Mouse (Mus musculus): ENCODE measurements at regions not wholly inside any gene's neighbourhood (a gene's known extent, or its start where the extent isn't known, plus 50 kb on each side); places are given as distances from the start of the nearest gene placed in this dataset.
"Not testable (repeated sequence)": the region's sequence is repeated elsewhere in the genome, so short reads cannot be mapped to it uniquely, and the experiment has no call there.

- Histone ChIP-seq H3K9ac (replicated peaks; ENCODE audit: low read length, poor library complexity, severe bottlenecking) (no peak overlapping the region), H3K36me3 (ENCODE audit: insufficient read depth, low read length) (no peaks in the 10 kb centered on the region), H3K27me3 (ENCODE audit: insufficient read depth, low read length) (no peaks in the 10 kb centered on the region), H3K4me1 (ENCODE audit: insufficient read depth, low read length) (no peaks in the 10 kb centered on the region), H3K9me3 (ENCODE audit: low read length) (no peaks in the 10 kb centered on the region), H3K4me3 (ENCODE audit: low read depth, low read length) (no peak overlapping the region), H3K27ac (ENCODE audit: low read depth, low read length) (no peak overlapping the region), H3K4me2 (ENCODE audit: low read depth, low read length, poor library complexity, severe bottlenecking) (no peak overlapping the region)
- DNase-seq (ENCODE audit: low spot score) (no peak), ATAC-seq (ENCODE audit: low FRiP score) (no peak)
- no peak for TF ChIP-seq CTCF (IDR thresholded peaks at IDR 0.05)
Observed at GRCm38 (mm10) chr12:51143840-51144239, 204.0 kb upstream of the G2e3 start.

- Histone ChIP-seq H3K36me3 (ENCODE audit: insufficient read depth, low read length) (no peaks in the 10 kb centered on the region), H3K9me3 (ENCODE audit: low read length) (no peaks in the 10 kb centered on the region), H3K9ac (replicated peaks; ENCODE audit: low read length, poor library complexity, severe bottlenecking) (no peak overlapping the region), H3K27ac (ENCODE audit: low read depth, low read length) (no peak overlapping the region), H3K4me2 (ENCODE audit: low read depth, low read length, poor library complexity, severe bottlenecking) (no peak overlapping the region), H3K4me3 (ENCODE audit: low read depth, low read length) (no peak overlapping the region), H3K27me3 (ENCODE audit: insufficient read depth, low read length) (no peaks in the 10 kb centered on the region), H3K4me1 (ENCODE audit: insufficient read depth, low read length) (no peaks in the 10 kb centered on the region)
- DNase-seq (ENCODE audit: low spot score) (no peak), ATAC-seq (ENCODE audit: low FRiP score) (no peak)
- 43% methylated on average over 3 of the region's 3 CpGs for WGBS
- TF ChIP-seq CTCF (IDR thresholded peaks at IDR 0.05): no peak
Observed at GRCm38 (mm10) chr12:51143196-51143595, 204.7 kb upstream of the G2e3 start.

- 85% methylated on average over 5 of the region's 5 CpGs for WGBS
- not testable (repeated sequence) for DNase-seq (ENCODE audit: low spot score)
Observed at GRCm38 (mm10) chr12:51133676-51134075, 214.2 kb upstream of the G2e3 start.

GRCm38 (mm10) chr12:51128274-51128673 lies 219.6 kb upstream of the G2e3 start:
- DNase-seq (ENCODE audit: low spot score): no peak
- H3K9me3 ChIP-seq (ENCODE audit: low read length): no peaks in the 10 kb centered on the region
- no peaks in the 10 kb centered on the region for H3K27me3 ChIP-seq (ENCODE audit: insufficient read depth, low read length)
- no peaks in the 10 kb centered on the region for H3K36me3 ChIP-seq (ENCODE audit: insufficient read depth, low read length)
- ATAC-seq (ENCODE audit: low FRiP score): no peak
- no peak overlapping the region for H3K4me2 ChIP-seq (ENCODE audit: low read depth, low read length, poor library complexity, severe bottlenecking)
- H3K4me3 ChIP-seq (ENCODE audit: low read depth, low read length): no peak overlapping the region
- TF ChIP-seq CTCF (IDR thresholded peaks at IDR 0.05): no peak
- no peak overlapping the region for H3K27ac ChIP-seq (ENCODE audit: low read depth, low read length)
- H3K9ac ChIP-seq (replicated peaks; ENCODE audit: low read length, poor library complexity, severe bottlenecking): no peak overlapping the region
- no peaks in the 10 kb centered on the region for H3K4me1 ChIP-seq (ENCODE audit: insufficient read depth, low read length)

More at GRCm38 (mm10) chr12:51133676-51134075, 214.2 kb upstream of the G2e3 start:
- not testable (repeated sequence) for H3K36me3 ChIP-seq (ENCODE audit: insufficient read depth, low read length); H3K27ac ChIP-seq (ENCODE audit: low read depth, low read length); H3K4me2 ChIP-seq (ENCODE audit: low read depth, low read length, poor library complexity, severe bottlenecking); H3K27me3 ChIP-seq (ENCODE audit: insufficient read depth, low read length); H3K4me1 ChIP-seq (ENCODE audit: insufficient read depth, low read length); ATAC-seq (ENCODE audit: low FRiP score); H3K9me3 ChIP-seq (ENCODE audit: low read length); H3K4me3 ChIP-seq (ENCODE audit: low read depth, low read length); H3K9ac ChIP-seq (replicated peaks; ENCODE audit: low read length, poor library complexity, severe bottlenecking)

GRCm38 (mm10) chr12:51118781-51119180 lies 229.1 kb upstream of the G2e3 start:
- 76% methylated on average over 10 of the region's 10 CpGs for WGBS
- no peak for TF ChIP-seq CTCF (IDR thresholded peaks at IDR 0.05)
- H3K4me2 ChIP-seq (ENCODE audit: low read depth, low read length, poor library complexity, severe bottlenecking): no peak overlapping the region

GRCm38 (mm10) chr12:51118021-51118694 lies 229.7 kb upstream of the G2e3 start:
- H3K4me3 ChIP-seq (ENCODE audit: low read depth, low read length): no peak overlapping the region
- H3K9me3 ChIP-seq (ENCODE audit: low read length): no peaks in the 10 kb centered on the region
- no peak overlapping the region for H3K9ac ChIP-seq (replicated peaks; ENCODE audit: low read length, poor library complexity, severe bottlenecking)
- H3K36me3 ChIP-seq (ENCODE audit: insufficient read depth, low read length): no peaks in the 10 kb centered on the region
- no peaks in the 10 kb centered on the region for H3K27me3 ChIP-seq (ENCODE audit: insufficient read depth, low read length)
- H3K4me1 ChIP-seq (ENCODE audit: insufficient read depth, low read length): no peaks in the 10 kb centered on the region
- TF ChIP-seq CTCF (IDR thresholded peaks at IDR 0.05): peak; percentile 18; the same call in 1 of the 2 replicates
- no peak overlapping the region for H3K4me2 ChIP-seq (ENCODE audit: low read depth, low read length, poor library complexity, severe bottlenecking)
- peak; percentile 84 for ATAC-seq (ENCODE audit: low FRiP score)
- DNase-seq (ENCODE audit: low spot score): peak; percentile 96
- WGBS: 64% methylated on average over 14 of the region's 14 CpGs
- no peak overlapping the region for H3K27ac ChIP-seq (ENCODE audit: low read depth, low read length)

More at GRCm38 (mm10) chr12:51118781-51119180, 229.1 kb upstream of the G2e3 start:
- no peak overlapping the region for H3K4me3 ChIP-seq (ENCODE audit: low read depth, low read length)
- H3K27me3 ChIP-seq (ENCODE audit: insufficient read depth, low read length): no peaks in the 10 kb centered on the region
- DNase-seq (ENCODE audit: low spot score) (no peak), ATAC-seq (ENCODE audit: low FRiP score) (no peak)
- no peaks in the 10 kb centered on the region for H3K4me1 ChIP-seq (ENCODE audit: insufficient read depth, low read length)
- H3K27ac ChIP-seq (ENCODE audit: low read depth, low read length): no peak overlapping the region
- no peak overlapping the region for H3K9ac ChIP-seq (replicated peaks; ENCODE audit: low read length, poor library complexity, severe bottlenecking)
- H3K36me3 ChIP-seq (ENCODE audit: insufficient read depth, low read length): no peaks in the 10 kb centered on the region
- no peaks in the 10 kb centered on the region for H3K9me3 ChIP-seq (ENCODE audit: low read length)

All from midbrain, postnatal 0 days (tissue).